Mouse (Mus musculus): ENCODE data around the gene Luzp1. TPM values are rescaled to one million over a fixed set of nuclear protein-coding genes. Genes with fewer than 3 reads are reported as not detected.

Luzp1 gene
- total RNA-seq, 2 experiments from 2014 or later = 55.7 to 57.1 TPM

GRCm38 (mm10) chr4:136461206-136461605, 8.4 kb upstream of the Luzp1 start:
- no peak for DNase-seq
- intact Hi-C loops (cut with DNase I) = no loop called here

GRCm38 (mm10) chr4:136461761-136462085, 7.8 kb upstream of the Luzp1 start:
- DNase-seq = no peak
- intact Hi-C loops (cut with DNase I) = no loop called here

DNA sequence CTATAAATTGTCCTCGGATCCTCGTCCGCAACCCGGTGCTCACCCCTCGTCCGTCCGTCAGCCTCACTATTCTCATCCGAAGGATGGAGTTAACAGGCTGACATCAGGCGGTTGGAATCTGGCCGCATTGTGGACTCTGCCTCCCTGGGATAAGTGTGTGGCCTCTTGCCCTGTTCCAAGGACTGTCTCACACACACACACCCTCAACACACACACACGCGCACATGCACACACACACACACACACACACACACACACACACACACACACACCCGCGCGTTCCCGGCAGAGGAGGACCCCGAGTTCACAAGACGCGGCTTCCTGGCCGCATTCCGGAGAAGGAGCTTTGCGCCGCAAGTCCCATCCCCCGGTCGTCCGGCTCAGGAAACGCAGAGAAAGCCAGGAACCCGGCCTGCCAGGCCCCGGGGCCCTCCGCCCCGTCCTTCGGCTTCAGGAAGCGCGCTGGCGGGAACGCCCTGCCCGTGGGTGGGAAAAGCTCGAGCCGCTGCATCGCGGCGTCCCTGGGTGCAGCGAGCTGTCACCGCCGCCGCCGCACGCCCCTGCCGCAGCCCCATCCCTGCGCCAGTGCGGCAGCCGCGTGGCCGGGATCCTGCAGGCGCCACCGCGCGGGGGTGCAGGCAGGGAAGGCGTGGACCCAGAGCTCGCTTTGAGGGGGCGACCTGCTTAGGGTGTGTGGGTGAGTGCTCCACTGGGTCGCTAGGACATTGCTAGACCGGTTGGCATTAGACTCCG, 7.3 kb upstream of the Luzp1 start, which contains the start of gene 6030445D17Rik:
6030445D17Rik (plus strand) TSS at position 165 of the 753 bp plus-strand sequence.
- peak; percentile 88 for DNase-seq
- intact Hi-C loops (cut with DNase I) = no loop called here

- peak; percentile 24 to 34 for DNase-seq
- intact Hi-C loops (cut with DNase I) = no loop called here
These were observed 6.8 kb upstream of the Luzp1 start for GRCm38 (mm10) chr4:136462839-136463178.

DNA sequence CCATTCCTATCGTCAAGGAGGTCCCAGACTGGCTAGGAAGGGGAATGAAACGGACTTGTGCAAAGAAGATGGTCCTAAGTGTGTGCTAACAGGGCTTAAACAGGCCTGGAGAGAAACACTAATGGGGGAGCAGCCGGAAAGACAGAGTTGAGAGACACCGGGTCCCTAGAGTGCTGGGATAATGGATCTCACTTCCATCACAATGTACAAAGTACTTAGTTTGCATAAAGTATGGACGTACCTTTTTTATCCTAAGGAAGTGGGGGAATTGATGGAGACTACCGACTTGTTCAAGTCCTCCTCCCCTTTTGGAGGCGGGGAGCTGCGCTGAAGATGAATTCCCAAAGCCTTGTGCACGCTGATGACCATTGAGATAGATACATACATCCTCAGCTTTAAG, 6.1 kb upstream of the Luzp1 start:
- intact Hi-C loops (cut with DNase I) = no loop called here
- no peak for DNase-seq

DNA sequence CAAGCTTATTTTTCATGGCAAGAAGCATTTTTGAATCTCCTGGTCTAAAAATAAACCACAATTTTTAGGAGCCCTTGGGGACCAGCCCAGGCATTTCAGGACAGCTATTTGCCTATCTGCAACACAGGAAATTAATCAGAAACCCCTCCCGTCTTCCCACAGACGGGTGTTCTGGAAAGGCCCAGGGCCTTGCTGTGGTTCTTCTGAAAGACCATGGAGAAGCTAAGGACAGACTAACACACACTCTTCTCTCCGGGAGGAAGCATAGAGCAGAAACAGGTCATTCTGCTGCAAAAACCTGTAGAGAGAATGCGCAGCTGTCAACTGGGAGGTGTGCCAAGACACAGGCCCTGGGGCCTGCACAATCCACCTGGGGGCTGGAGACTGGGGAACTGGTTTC, 3.3 kb upstream of the Luzp1 start:
- intact Hi-C loops (cut with DNase I) = no loop called here
- peak; percentile 34 to 54 for DNase-seq

- DNase-seq = peak in 1 of 2 experiments; percentile 30
- intact Hi-C loops (cut with DNase I) = no loop called here
These were observed 821 bp upstream of the Luzp1 start for GRCm38 (mm10) chr4:136468553-136469327.

- intact Hi-C loops (cut with DNase I) = no loop called here
- DNase-seq = peak in 1 of 2 experiments; percentile 73
These were observed 383 bp downstream of the Luzp1 start for GRCm38 (mm10) chr4:136469941-136470346.

GRCm38 (mm10) chr4:136470347-136471071, 948 bp downstream of the Luzp1 start:
- DNase-seq = peak; percentile 62 to 64
- intact Hi-C loops (cut with DNase I) = no loop called here

DNA sequence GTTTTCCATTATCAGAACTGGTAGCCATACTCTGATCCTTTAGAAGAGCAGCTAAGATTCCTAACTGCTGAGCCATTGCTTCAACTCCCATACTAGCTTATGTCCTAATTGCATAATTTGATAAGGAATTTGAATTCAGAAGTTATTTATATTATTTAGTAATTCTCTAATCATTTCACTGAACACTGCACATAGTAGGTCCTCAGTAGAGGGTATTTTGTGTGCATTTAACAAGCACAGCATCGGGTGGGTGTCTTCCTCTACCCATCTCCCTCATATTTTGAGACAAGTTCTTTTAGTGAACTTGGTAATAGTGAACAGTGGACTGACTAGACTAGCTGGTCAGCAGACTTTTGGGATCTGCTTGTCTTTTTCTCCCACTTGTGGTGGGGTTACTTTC, 7.1 kb downstream of the Luzp1 start:
- intact Hi-C loops (cut with DNase I) = no loop called here
- DNase-seq = no peak

- no peak for DNase-seq
- intact Hi-C loops (cut with DNase I) = no loop called here
These were observed 17.0 kb downstream of the Luzp1 start for GRCm38 (mm10) chr4:136486549-136486948.

- intact Hi-C loops (cut with DNase I) = no loop called here
- DNase-seq = no peak
These were observed 26.4 kb downstream of the Luzp1 start for GRCm38 (mm10) chr4:136495993-136496392.

- intact Hi-C loops (cut with DNase I) = no loop called here
- no peak for DNase-seq
These were observed 36.1 kb downstream of the Luzp1 start for GRCm38 (mm10) chr4:136505426-136506215.

GRCm38 (mm10) chr4:136509857-136510256, 40.3 kb downstream of the Luzp1 start:
- intact Hi-C loops (cut with DNase I) = no loop called here
- DNase-seq = peak in 1 of 2 experiments; percentile 35

DNA sequence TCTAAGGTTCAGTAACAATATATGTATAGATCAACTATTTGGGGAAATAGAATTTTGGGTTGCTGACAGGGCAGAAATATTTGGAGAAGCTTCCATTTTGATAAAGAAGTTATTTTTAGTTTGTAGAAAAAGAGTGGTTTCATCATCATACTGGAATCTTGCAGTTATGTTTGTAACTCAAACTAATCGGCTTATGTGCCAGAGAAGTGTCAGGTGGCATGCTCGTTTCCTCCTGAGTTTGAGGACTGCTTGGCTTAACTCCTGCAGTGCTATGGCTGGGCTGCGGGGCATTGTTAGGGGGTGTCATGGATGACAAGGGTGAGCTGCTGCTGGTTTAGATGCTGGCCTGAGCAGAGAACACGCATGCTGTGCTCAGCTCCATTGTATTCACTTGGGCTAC, 42.1 kb downstream of the Luzp1 start:
- intact Hi-C loops (cut with DNase I) = no loop called here
- DNase-seq = peak in 1 of 2 experiments; percentile 36

DNA sequence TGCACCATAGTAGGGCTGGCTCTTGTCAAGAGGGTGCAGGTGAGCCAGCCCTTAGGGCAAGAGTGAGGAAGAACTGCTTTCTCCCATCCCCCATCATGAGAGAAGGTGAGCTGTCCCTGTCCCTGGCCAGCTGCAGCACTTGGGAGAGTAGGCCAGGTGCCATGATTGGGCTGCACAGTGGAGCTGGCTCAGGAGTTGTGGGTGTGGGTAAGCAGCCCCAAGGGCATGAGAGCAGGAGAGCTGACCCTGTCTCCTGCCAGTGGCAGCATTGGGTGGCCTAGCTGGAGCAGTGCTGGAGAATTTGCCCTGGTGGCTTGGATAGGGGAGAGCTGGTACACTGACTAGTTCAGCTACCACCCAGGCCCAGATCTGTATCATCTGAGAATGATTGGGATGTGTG, 43.3 kb downstream of the Luzp1 start:
- intact Hi-C loops (cut with DNase I) = no loop called here
- peak; percentile 40 to 58 for DNase-seq

DNA sequence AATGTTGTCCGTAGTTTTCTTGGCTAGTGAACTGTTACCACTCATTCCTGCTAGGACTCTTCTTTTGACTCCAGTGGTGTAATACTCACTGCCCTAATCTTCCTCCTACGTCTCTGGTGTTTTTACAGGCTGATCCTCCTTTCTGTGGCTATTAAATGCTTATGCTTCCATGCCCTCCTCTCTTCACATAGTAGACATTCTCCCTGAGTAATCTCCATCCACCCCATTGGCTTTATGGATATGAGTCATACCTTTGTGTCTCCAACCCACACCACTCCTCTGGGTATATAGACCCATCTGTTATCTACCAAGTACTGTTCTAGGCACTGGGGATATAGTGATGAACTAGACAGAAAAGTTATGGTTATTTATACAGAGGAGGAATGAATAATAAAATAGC, 48.6 kb downstream of the Luzp1 start:
- intact Hi-C loops (cut with DNase I) = no loop called here
- DNase-seq = no peak

GRCm38 (mm10) chr4:136518576-136518975, 49.0 kb downstream of the Luzp1 start:
- DNase-seq = no peak
- intact Hi-C loops (cut with DNase I) = no loop called here

- no peak for DNase-seq
- intact Hi-C loops (cut with DNase I) = no loop called here
These were observed 50.3 kb downstream of the Luzp1 start for GRCm38 (mm10) chr4:136519866-136520265.

DNA sequence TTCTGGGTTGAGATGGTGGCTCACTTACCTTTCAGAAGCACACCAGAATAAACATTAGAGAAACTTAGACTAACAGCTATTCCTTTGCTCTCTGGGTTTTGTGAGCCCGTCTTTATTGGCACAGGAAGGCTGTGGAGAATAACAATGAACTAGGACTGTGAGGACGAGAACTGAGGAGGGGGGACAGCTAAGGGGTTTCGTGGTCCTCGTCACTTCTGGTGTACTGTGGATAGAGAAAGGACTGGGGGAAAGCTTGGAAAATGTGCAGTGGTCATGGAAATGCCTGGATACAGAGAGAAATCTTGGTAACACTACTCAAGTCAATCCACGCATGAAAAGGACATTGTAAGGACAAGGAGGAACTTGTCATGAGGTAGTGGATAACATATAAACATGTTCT, 52.3 kb downstream of the Luzp1 start:
- DNase-seq = no peak

GRCm38 (mm10) chr4:136524309-136524708, 54.7 kb downstream of the Luzp1 start:
- intact Hi-C loops (cut with DNase I) = no loop called here

More for the DNA sequence above, 52.3 kb downstream of the Luzp1 start:
- intact Hi-C loops (cut with DNase I) = no loop called here

More at GRCm38 (mm10) chr4:136524309-136524708, 54.7 kb downstream of the Luzp1 start:
- no peak for DNase-seq
